Mouse (Mus musculus): Measurements from ENCODE around the gene Ndufa8. TPM values are rescaled to one million over a fixed set of nuclear protein-coding genes. Genes with fewer than 3 reads are reported as not detected.
A peak's percentile ranks its signal among the peaks of the same experiment; 100 is the strongest.

Gene Ndufa8
- total and polyA plus RNA-seq, 2 experiments from 2014 or later, result 252 to 915 TPM

DNA sequence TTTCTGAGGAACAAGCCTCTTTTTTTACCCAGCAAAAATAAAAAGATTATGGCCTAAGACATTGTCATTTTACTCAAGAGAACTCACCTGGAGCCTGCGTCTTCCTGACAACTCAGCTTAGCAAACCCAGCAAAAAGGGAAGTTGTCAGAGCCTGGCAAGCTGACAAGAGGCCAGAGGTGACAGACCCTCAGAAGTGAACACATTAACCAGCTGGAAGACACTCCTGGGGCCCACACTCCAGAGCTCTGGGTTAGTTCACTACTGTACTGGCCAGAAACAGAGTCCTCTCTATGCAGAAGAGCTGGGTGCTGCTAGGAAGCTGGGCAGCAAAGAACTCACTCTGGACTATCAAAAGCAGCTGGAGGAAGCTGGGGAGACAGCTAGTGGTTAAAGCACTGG, 8.3 kb downstream of the Ndufa8 start:
- DNase-seq (ENCODE audit: low spot score), result no peak
- Histone ChIP-seq H3K27me3 (ENCODE audit: control insufficient read depth, insufficient read depth, low read length) (no peaks in the 10 kb centered on the region), H3K4me1 (ENCODE audit: control insufficient read depth, insufficient read depth) (no peaks in the 10 kb centered on the region; the same call in 1 of the 2 replicates), H3K9me3 (replicated peaks; ENCODE audit: control insufficient read depth, low read length) (no peaks in the 10 kb centered on the region), H3K9ac (replicated peaks; ENCODE audit: low read depth, low read length) (no peak overlapping the region), H3K4me3 (ENCODE audit: low read depth, low read length) (no peak overlapping the region), H3K27ac (ENCODE audit: low read depth) (no peak overlapping the region), H3K4me2 (ENCODE audit: low read depth, low read length) (no peak overlapping the region), H3K36me3 (replicated peaks; ENCODE audit: control insufficient read depth, insufficient read depth, low read length) (peaks cover 54% of the 10 kb centered on the region)
- no peak for TF ChIP-seq CTCF (IDR thresholded peaks at IDR 0.05; ENCODE audit: low read depth)
- no peak for TF ChIP-seq EP300 (IDR thresholded peaks at IDR 0.05; ENCODE audit: low read depth)
- 55% methylated on average over 1 of the region's 1 CpGs for WGBS
- no peak for ATAC-seq (ENCODE audit: insufficient read depth, low read depth)

GRCm38 (mm10) chr2:36039297-36039985, 9.8 kb downstream of the Ndufa8 start:
- no peaks in the 10 kb centered on the region for H3K9me3 ChIP-seq (replicated peaks; ENCODE audit: control insufficient read depth, low read length)
- H3K9ac ChIP-seq (replicated peaks; ENCODE audit: low read depth, low read length), result no peak overlapping the region
- ATAC-seq (ENCODE audit: insufficient read depth, low read depth) (no peak; the same call in 1 of the 2 replicates), DNase-seq (ENCODE audit: low spot score) (no peak)
- no peak for TF ChIP-seq CTCF (IDR thresholded peaks at IDR 0.05; ENCODE audit: low read depth)
- TF ChIP-seq EP300 (IDR thresholded peaks at IDR 0.05; ENCODE audit: low read depth), result no peak
- H3K27me3 ChIP-seq (ENCODE audit: control insufficient read depth, insufficient read depth, low read length), result no peaks in the 10 kb centered on the region
- no peak overlapping the region for H3K4me2 ChIP-seq (ENCODE audit: low read depth, low read length)
- no peak overlapping the region for H3K4me3 ChIP-seq (ENCODE audit: low read depth, low read length)
- peaks cover 64% of the 10 kb centered on the region for H3K36me3 ChIP-seq (replicated peaks; ENCODE audit: control insufficient read depth, insufficient read depth, low read length)
- 62% methylated on average over 7 of the region's 7 CpGs for WGBS
- H3K4me1 ChIP-seq (ENCODE audit: control insufficient read depth, insufficient read depth), result peaks cover 5% of the 10 kb centered on the region; the same call in 1 of the 2 replicates
- H3K27ac ChIP-seq (ENCODE audit: low read depth), result no peak overlapping the region

- Histone ChIP-seq H3K9me3 (replicated peaks; ENCODE audit: control insufficient read depth, low read length) (no peaks in the 10 kb centered on the region), H3K9ac (replicated peaks; ENCODE audit: low read depth, low read length) (no peak overlapping the region), H3K4me3 (ENCODE audit: low read depth, low read length) (no peak overlapping the region), H3K27ac (ENCODE audit: low read depth) (peak overlapping the region; percentile 74), H3K4me1 (ENCODE audit: control insufficient read depth, insufficient read depth) (peaks cover 10% of the 10 kb centered on the region; the same call in 1 of the 2 replicates), H3K27me3 (ENCODE audit: control insufficient read depth, insufficient read depth, low read length) (no peaks in the 10 kb centered on the region), H3K36me3 (replicated peaks; ENCODE audit: control insufficient read depth, insufficient read depth, low read length) (peaks cover 54% of the 10 kb centered on the region), H3K4me2 (ENCODE audit: low read depth, low read length) (no peak overlapping the region)
- no peak for DNase-seq (ENCODE audit: low spot score)
- WGBS, result 64% methylated on average over 11 of the region's 11 CpGs
- ATAC-seq (ENCODE audit: insufficient read depth, low read depth), result peak; percentile 51; the same call in 1 of the 2 replicates
- TF ChIP-seq CTCF (IDR thresholded peaks at IDR 0.05; ENCODE audit: low read depth) (no peak), EP300 (IDR thresholded peaks at IDR 0.05; ENCODE audit: low read depth) (peak; percentile 82; the same call in 1 of the 2 replicates)
Observed at GRCm38 (mm10) chr2:36035413-36036081, 13.7 kb downstream of the Ndufa8 start.

DNA sequence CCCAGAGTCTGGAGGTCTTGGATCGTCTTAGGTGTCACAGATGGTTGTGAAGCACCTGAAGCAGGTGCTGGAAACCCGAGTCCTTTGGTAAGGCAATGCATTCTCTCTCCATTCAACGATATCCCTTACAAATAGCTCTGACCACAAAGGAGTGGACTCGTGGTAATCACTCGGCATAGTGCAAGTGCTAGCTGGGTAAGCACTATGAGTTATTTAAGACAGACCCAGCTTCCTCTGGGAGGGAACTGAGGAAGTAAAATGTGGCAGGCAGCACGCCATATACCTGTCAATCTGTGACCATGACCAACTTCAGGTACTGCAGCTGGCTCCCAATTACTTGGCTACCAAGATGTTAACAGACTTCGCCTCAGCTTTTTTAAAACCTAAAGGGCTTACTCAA, 14.3 kb downstream of the Ndufa8 start:
- H3K4me2 ChIP-seq (ENCODE audit: low read depth, low read length), result no peak overlapping the region
- H3K9me3 ChIP-seq (replicated peaks; ENCODE audit: control insufficient read depth, low read length), result no peaks in the 10 kb centered on the region
- 79% methylated on average over 7 of the region's 7 CpGs for WGBS

DNA sequence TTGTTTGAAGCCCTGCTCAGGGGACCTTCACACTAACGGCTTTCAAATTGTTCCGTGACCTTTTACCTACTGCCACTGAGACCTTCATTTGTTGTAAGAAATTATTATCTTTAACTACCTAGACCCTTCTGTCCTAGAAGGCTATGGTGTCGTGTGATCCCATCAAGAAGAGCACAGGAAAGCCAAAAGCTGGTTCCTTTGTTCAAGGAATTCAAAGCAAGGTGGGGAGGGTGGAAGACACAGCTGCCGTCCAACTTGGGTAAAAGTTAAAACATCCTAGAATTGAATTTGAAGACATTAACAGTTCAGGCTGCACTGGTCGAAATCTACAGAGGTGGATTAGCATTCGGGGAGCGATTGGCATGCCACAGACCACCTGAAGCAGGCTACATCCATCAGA, 15.2 kb downstream of the Ndufa8 start:
- H3K27me3 ChIP-seq (ENCODE audit: control insufficient read depth, insufficient read depth, low read length), result no peaks in the 10 kb centered on the region
- WGBS, result 65% methylated on average over 7 of the region's 7 CpGs
- ATAC-seq (ENCODE audit: insufficient read depth, low read depth) (no peak), DNase-seq (ENCODE audit: low spot score) (no peak)
- H3K4me2 ChIP-seq (ENCODE audit: low read depth, low read length), result no peak overlapping the region
- H3K4me3 ChIP-seq (ENCODE audit: low read depth, low read length), result no peak overlapping the region
- TF ChIP-seq EP300 (IDR thresholded peaks at IDR 0.05; ENCODE audit: low read depth) (no peak), CTCF (IDR thresholded peaks at IDR 0.05; ENCODE audit: low read depth) (no peak)
- H3K27ac ChIP-seq (ENCODE audit: low read depth), result peak overlapping the region; percentile 53; the same call in 1 of the 2 replicates
- H3K36me3 ChIP-seq (replicated peaks; ENCODE audit: control insufficient read depth, insufficient read depth, low read length), result peaks cover 40% of the 10 kb centered on the region
- no peaks in the 10 kb centered on the region for H3K9me3 ChIP-seq (replicated peaks; ENCODE audit: control insufficient read depth, low read length)
- H3K4me1 ChIP-seq (ENCODE audit: control insufficient read depth, insufficient read depth), result 0 out of 2 replicates have a peak, but pooled peaks cover 10% of the 10 kb centered on the region
- no peak overlapping the region for H3K9ac ChIP-seq (replicated peaks; ENCODE audit: low read depth, low read length)

More for the DNA sequence above, 14.3 kb downstream of the Ndufa8 start:
- no peak for ATAC-seq (ENCODE audit: insufficient read depth, low read depth)
- H3K9ac ChIP-seq (replicated peaks; ENCODE audit: low read depth, low read length), result no peak overlapping the region
- H3K27ac ChIP-seq (ENCODE audit: low read depth), result peak overlapping the region; percentile 74
- DNase-seq (ENCODE audit: low spot score), result no peak
- no peaks in the 10 kb centered on the region for H3K27me3 ChIP-seq (ENCODE audit: control insufficient read depth, insufficient read depth, low read length)
- peaks cover 10% of the 10 kb centered on the region; the same call in 1 of the 2 replicates for H3K4me1 ChIP-seq (ENCODE audit: control insufficient read depth, insufficient read depth)
- TF ChIP-seq EP300 (IDR thresholded peaks at IDR 0.05; ENCODE audit: low read depth) (no peak), CTCF (IDR thresholded peaks at IDR 0.05; ENCODE audit: low read depth) (no peak)
- H3K36me3 ChIP-seq (replicated peaks; ENCODE audit: control insufficient read depth, insufficient read depth, low read length), result peaks cover 49% of the 10 kb centered on the region
- H3K4me3 ChIP-seq (ENCODE audit: low read depth, low read length), result no peak overlapping the region
